Mouse (Mus musculus): ENCODE results near the gene Rgs11.

DNA sequence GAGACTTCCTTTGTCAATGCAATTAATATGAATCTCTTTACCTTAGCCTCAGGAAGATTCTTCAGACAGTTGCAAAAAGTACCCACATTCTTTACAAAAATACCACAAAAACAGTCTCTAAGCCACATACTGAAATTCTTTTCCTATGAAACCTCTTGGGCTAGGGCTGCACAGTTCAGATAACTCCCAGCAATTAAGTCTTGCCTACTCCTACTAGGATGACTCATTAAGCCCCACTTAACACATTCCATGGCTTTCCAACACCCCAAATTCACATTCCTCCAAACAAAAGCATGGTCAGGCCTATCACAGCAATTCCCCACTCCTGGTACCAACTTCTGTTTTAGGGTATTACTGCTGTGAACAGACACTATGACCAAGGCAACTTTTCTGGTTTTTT is 24.1 kb upstream of the Rgs11 start:
- TF ChIP-seq POLR2A (IDR thresholded peaks at IDR 0.05; ENCODE audit: insufficient read depth, low read depth, low read length) (no peak), CTCF (IDR thresholded peaks at IDR 0.05) (no peak), EP300 (IDR thresholded peaks at IDR 0.05; ENCODE audit: insufficient read depth, low read depth, low read length) (no peak)

All from heart, adult 2 months (tissue).